Mouse (Mus musculus): ENCODE measurements at regions not wholly inside any gene's neighbourhood (a gene's known extent, or its start where the extent isn't known, plus 50 kb on each side); places are given as distances from the start of the nearest gene placed in this dataset.

GRCm38 (mm10) chr10:109160730-109161129, 149.9 kb upstream of the Syt1 start:
- no peaks in the 10 kb centered on the region for H3K79me2 ChIP-seq (ENCODE audit: control insufficient read depth, insufficient read depth, low read length, poor library complexity)
- peaks cover 0 to 2% of the 10 kb centered on the region in 2 experiments; a peak in 2 of 4 replicates for H3K27me3 ChIP-seq (ENCODE audit: control insufficient read depth in 1 of 2, insufficient read depth in 2 of 2, low read length in 2 of 2)
- no peaks in the 10 kb centered on the region for H3K36me3 ChIP-seq (ENCODE audit: control insufficient read depth in 1 of 2, insufficient read depth in 2 of 2, low read length in 2 of 2)
- H3K27ac ChIP-seq (ENCODE audit: control insufficient read depth, low read depth, low read length), result no peak overlapping the region
- DNase-seq (ENCODE audit: low read depth, low spot score), result no peak
- H3K4me3 ChIP-seq (ENCODE audit: control insufficient read depth in 1 of 2, insufficient read depth in 1 of 2, low read depth in 2 of 2, low read length in 2 of 2), result no peak overlapping the region
- TF ChIP-seq JUND (IDR thresholded peaks at IDR 0.05; ENCODE audit: low read depth, low read length) (no peak), MAFK (IDR thresholded peaks at IDR 0.05; ENCODE audit: borderline replicate concordance, low read depth, low read length) (peak; percentile 87), NELFE (IDR thresholded peaks at IDR 0.05; ENCODE audit: low read depth, low read length) (no peak)
- no peak overlapping the region for H3K9ac ChIP-seq (ENCODE audit: control insufficient read depth, low read depth, low read length, poor library complexity, severe bottlenecking)
- H3K4me1 ChIP-seq (ENCODE audit: control insufficient read depth in 1 of 2, insufficient read depth in 2 of 2, low read length in 2 of 2), result no peaks in the 10 kb centered on the region
- no peaks in the 10 kb centered on the region for H3K9me3 ChIP-seq (replicated peaks; ENCODE audit: insufficient read depth, low read length)

GRCm38 (mm10) chr10:109155768-109156167, 145.0 kb upstream of the Syt1 start:
- H3K36me3 ChIP-seq (ENCODE audit: control insufficient read depth in 1 of 2, insufficient read depth in 2 of 2, low read length in 2 of 2), result no peaks in the 10 kb centered on the region
- DNase-seq (ENCODE audit: low read depth, low spot score), result no peak
- no peak overlapping the region for H3K4me3 ChIP-seq (ENCODE audit: control insufficient read depth in 1 of 2, insufficient read depth in 1 of 2, low read depth in 2 of 2, low read length in 2 of 2)
- TF ChIP-seq ZNF384 (IDR thresholded peaks at IDR 0.05; ENCODE audit: low read depth, low read length) (no peak), MAX (IDR thresholded peaks at IDR 0.05; ENCODE audit: low read length) (no peak), SMC3 (IDR thresholded peaks at IDR 0.05; ENCODE audit: low read depth, low read length) (no peak), CHD2 (IDR thresholded peaks at IDR 0.05; ENCODE audit: low read length) (no peak), USF2 (IDR thresholded peaks at IDR 0.05; ENCODE audit: borderline replicate concordance in 1 of 2, insufficient read depth in 1 of 2, low read depth in 1 of 2, low read length in 2 of 2) (no peak), ZC3H11A (IDR thresholded peaks at IDR 0.05; ENCODE audit: low read depth, low read length) (no peak), TBP (IDR thresholded peaks at IDR 0.05; ENCODE audit: low read depth, low read length) (no peak), BHLHE40 (IDR thresholded peaks at IDR 0.05; ENCODE audit: borderline replicate concordance, low read depth, low read length) (no peak), ZMIZ1 (IDR thresholded peaks at IDR 0.05; ENCODE audit: low read depth, low read length) (no peak), ZKSCAN1 (IDR thresholded peaks at IDR 0.05; ENCODE audit: low read depth, low read length) (no peak), ETS1 (IDR thresholded peaks at IDR 0.05; ENCODE audit: low read depth, low read length) (no peak), EP300 (IDR thresholded peaks at IDR 0.05; ENCODE audit: low read depth in 1 of 2, low read length in 2 of 2) (no peak)
- no peak overlapping the region for H3K27ac ChIP-seq (ENCODE audit: control insufficient read depth, low read depth, low read length)
- no peaks in the 10 kb centered on the region for H3K4me1 ChIP-seq (ENCODE audit: control insufficient read depth in 1 of 2, insufficient read depth in 2 of 2, low read length in 2 of 2)
- no peaks in the 10 kb centered on the region for H3K27me3 ChIP-seq (ENCODE audit: control insufficient read depth in 1 of 2, insufficient read depth in 2 of 2, low read length in 2 of 2)
- no peaks in the 10 kb centered on the region for H3K9me3 ChIP-seq (replicated peaks; ENCODE audit: insufficient read depth, low read length)
- no peaks in the 10 kb centered on the region for H3K79me2 ChIP-seq (ENCODE audit: control insufficient read depth, insufficient read depth, low read length, poor library complexity)
- no peak overlapping the region for H3K9ac ChIP-seq (ENCODE audit: control insufficient read depth, low read depth, low read length, poor library complexity, severe bottlenecking)

DNA sequence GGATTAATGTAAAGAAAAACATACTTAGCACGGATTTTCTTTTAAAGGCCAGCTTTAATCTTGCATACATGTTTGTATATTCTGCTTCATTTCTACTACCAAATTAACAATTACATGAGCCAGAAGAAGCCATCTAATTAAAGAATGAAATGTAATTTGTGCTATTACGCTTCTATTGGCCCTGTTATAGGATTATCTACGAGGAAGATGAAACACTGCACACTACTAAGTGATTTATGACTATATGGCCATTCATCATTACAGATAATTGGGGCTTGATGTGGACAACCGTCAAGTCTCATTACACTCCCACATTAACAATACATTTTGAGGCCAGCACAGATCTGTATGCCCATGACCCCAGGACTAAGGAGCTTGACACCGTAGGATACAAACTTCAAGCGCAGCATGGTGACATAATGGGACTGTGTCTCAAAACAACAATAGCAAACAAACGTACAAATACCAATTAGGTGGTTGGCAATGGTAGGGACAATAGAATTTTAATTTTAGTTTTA, 129.7 kb upstream of the Syt1 start:
- no peaks in the 10 kb centered on the region for H3K9me3 ChIP-seq (replicated peaks; ENCODE audit: insufficient read depth, low read length)
- H3K4me1 ChIP-seq (ENCODE audit: control insufficient read depth in 1 of 2, insufficient read depth in 2 of 2, low read length in 2 of 2), result peaks cover 2% of the 10 kb centered on the region in 2 experiments; a peak in 3 of 4 replicates
- no peaks in the 10 kb centered on the region for H3K36me3 ChIP-seq (ENCODE audit: control insufficient read depth in 1 of 2, insufficient read depth in 2 of 2, low read length in 2 of 2)
- H3K79me2 ChIP-seq (ENCODE audit: control insufficient read depth, insufficient read depth, low read length, poor library complexity), result no peaks in the 10 kb centered on the region
- H3K9ac ChIP-seq (ENCODE audit: control insufficient read depth, low read depth, low read length, poor library complexity, severe bottlenecking), result no peak overlapping the region
- no peak for DNase-seq (ENCODE audit: low read depth, low spot score)
- no peak for TF ChIP-seq SIN3A (IDR thresholded peaks at IDR 0.05; ENCODE audit: low read length)
- TF ChIP-seq MXI1 (IDR thresholded peaks at IDR 0.05; ENCODE audit: low read depth, low read length), result no peak
- no peak for TF ChIP-seq NRF1 (IDR thresholded peaks at IDR 0.05; ENCODE audit: insufficient read depth, low read depth, low read length, poor library complexity, severe bottlenecking)
- TF ChIP-seq E2F4 (IDR thresholded peaks at IDR 0.05; ENCODE audit: borderline replicate concordance, low read depth, low read length), result no peak
- TF ChIP-seq SMC3 (IDR thresholded peaks at IDR 0.05; ENCODE audit: low read depth, low read length), result no peak
- TF ChIP-seq CHD1 (IDR thresholded peaks at IDR 0.05; ENCODE audit: low read depth, low read length), result no peak
- no peak overlapping the region for H3K27ac ChIP-seq (ENCODE audit: control insufficient read depth, low read depth, low read length)
- no peaks in the 10 kb centered on the region for H3K27me3 ChIP-seq (ENCODE audit: control insufficient read depth in 1 of 2, insufficient read depth in 2 of 2, low read length in 2 of 2)
- no peak overlapping the region for H3K4me3 ChIP-seq (ENCODE audit: control insufficient read depth in 1 of 2, insufficient read depth in 1 of 2, low read depth in 2 of 2, low read length in 2 of 2)

Measured in MEL (cell line).